Mouse (Mus musculus) heart, adult 2 months (tissue): ENCODE data around the gene Ralgps1.

Experiments
- CTCF ChIP-seq: fragments of 200-600 bp; IDR thresholded peaks from 2 replicates; pipeline ENCODE4 v1.8.1; 2022; ENCODE audit warnings: antibody characterized with exemption, mild to moderate bottlenecking, moderate library complexity
- POLR2A ChIP-seq: fragments of 200-500 bp; IDR thresholded peaks from 2 replicates; pipeline ENCODE4 v1.6.1; 2011; ENCODE audit warnings: mild to moderate bottlenecking, low read depth, low read length, control low read depth; ENCODE audit not compliant: insufficient read depth

DNA sequence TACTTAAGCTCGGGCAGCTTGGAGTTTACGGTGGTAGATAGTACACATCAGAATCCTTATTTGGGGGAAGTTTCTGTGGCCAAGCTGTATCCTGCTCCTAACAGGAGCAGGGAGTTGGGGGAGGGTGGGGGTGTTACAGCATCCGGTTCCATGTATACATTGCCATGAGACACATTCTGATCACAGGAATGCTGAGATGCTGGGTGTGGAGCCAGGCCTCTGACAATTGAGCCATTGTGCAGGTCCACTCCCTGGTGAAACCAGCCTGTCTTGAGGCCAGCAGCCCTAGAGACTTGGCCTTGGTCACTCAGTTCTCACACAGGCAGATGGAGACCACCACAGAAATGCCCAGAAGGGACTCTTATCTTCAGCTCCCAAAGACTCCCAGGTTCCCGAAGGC lies 151.6 kb downstream of the Ralgps1 start:
- no peak for TF ChIP-seq CTCF
- no peak for TF ChIP-seq POLR2A
